ENCODE assay signal across 20 mouse cellular contexts in genomic region chr8:41956878-41957277, GRCm38 (mm10).
"Had no signal": no experiment of that assay in that cellular context is flagged by ENCODE, and none has a peak within 500 bp of the region (broad histone marks: within the 10 kb centered on the region; RNA-seq: fewer than 3 reads in every experiment).

No protein-coding gene starts in this region.

- H3K27ac ChIP-seq: kidney, embryonic 15.5 days; limb, embryonic 12.5 days; limb, embryonic 15.5 days; liver, embryonic 14.5 days; macrophage; midbrain, embryonic 12.5 days; midbrain, embryonic 15.5 days; neural tube, embryonic 12.5 days; neural tube, embryonic 15.5 days had no signal

- H3K9me3 ChIP-seq: kidney, embryonic 15.5 days; limb, embryonic 12.5 days; limb, embryonic 15.5 days; midbrain, embryonic 12.5 days; midbrain, embryonic 15.5 days; neural tube, embryonic 12.5 days; neural tube, embryonic 15.5 days had no signal

- H3K27me3 ChIP-seq: kidney, embryonic 15.5 days; limb, embryonic 12.5 days; limb, embryonic 15.5 days; midbrain, embryonic 12.5 days; midbrain, embryonic 15.5 days; neural tube, embryonic 12.5 days; neural tube, embryonic 15.5 days had no signal

- H3K4me3 ChIP-seq: kidney, embryonic 15.5 days; limb, embryonic 12.5 days; limb, embryonic 15.5 days; midbrain, embryonic 12.5 days; midbrain, embryonic 15.5 days; neural tube, embryonic 12.5 days; neural tube, embryonic 15.5 days had no signal

- ATAC-seq: liver, postnatal 0 days; lung, postnatal 0 days; midbrain, embryonic 15.5 days had no signal

- DNase-seq: kidney, adult 8-10 months; kidney, postnatal 10 days; kidney, postnatal 36 days; liver, postnatal 0 days; lung, embryonic 14.5 days; right cerebral cortex, postnatal 25 days; thymus, adult 2 months; thymus, postnatal 14 days; thymus, postnatal 4 days had no signal

- H3K9ac ChIP-seq: kidney, embryonic 15.5 days; limb, embryonic 12.5 days; limb, embryonic 15.5 days; liver, embryonic 14.5 days; liver, postnatal 0 days; lung, embryonic 14.5 days; midbrain, embryonic 12.5 days; midbrain, embryonic 15.5 days; neural tube, embryonic 12.5 days; neural tube, embryonic 15.5 days had no signal

- H3K4me2 ChIP-seq: kidney, embryonic 15.5 days; limb, embryonic 12.5 days; limb, embryonic 15.5 days; liver, embryonic 11.5 days; lung, embryonic 14.5 days; midbrain, embryonic 12.5 days; midbrain, embryonic 15.5 days; neural tube, embryonic 12.5 days; neural tube, embryonic 15.5 days had no signal

- H3K4me1 ChIP-seq: kidney, embryonic 15.5 days; limb, embryonic 15.5 days; midbrain, embryonic 12.5 days; midbrain, embryonic 15.5 days; neural tube, embryonic 12.5 days; neural tube, embryonic 15.5 days had no signal

- H3K36me3 ChIP-seq: kidney, embryonic 15.5 days; limb, embryonic 12.5 days; limb, embryonic 15.5 days; midbrain, embryonic 12.5 days; midbrain, embryonic 15.5 days; neural tube, embryonic 12.5 days; neural tube, embryonic 15.5 days had no signal
